Comparison of ENCODE assay signal across 13 mouse cellular contexts in the genomic region with DNA sequence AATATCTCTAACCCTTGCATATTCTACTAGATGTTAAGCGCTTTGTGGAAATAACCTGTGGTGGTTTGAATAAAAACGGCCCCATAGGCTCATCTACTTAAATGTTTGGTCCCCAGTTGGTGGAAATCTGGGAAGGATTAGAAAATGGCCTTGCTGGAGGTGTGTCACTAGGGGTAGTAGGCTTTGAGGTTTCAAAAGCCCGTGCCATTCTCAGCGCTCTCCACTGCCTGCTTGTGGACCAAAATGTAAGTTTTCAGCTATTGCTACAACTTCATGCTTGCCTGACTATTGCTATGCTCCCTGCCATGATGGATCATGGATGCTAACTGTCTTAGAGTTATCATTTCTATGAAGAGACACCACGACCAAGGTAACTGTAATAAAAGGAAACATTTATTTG. TPM values are rescaled to one million over a fixed set of nuclear protein-coding genes. Genes with fewer than 3 reads are reported as not detected.
A peak's percentile ranks its signal among the peaks of the same experiment; 100 is the strongest.
DNase-seq lines count a peak whose midpoint lies in the region; ATAC-seq and TF ChIP-seq lines count a peak whose summit lies in the region.
"Had no signal": no experiment of that assay in that cellular context is flagged by ENCODE, and none has a peak within 500 bp of the region (broad histone marks: within the 10 kb centered on the region; RNA-seq: fewer than 3 reads in every experiment).

No protein-coding gene starts in this region.

- no peak overlapping the region for H3K9ac ChIP-seq in heart, embryonic 11.5 days (ENCODE audit: low read depth, low read length)
- H3K9ac ChIP-seq in forebrain, embryonic 16.5 days (replicated peaks; ENCODE audit: low read depth, low read length): no peak overlapping the region
- no peak overlapping the region for H3K9ac ChIP-seq in liver, postnatal 0 days (replicated peaks)
- no peak overlapping the region for H3K9ac ChIP-seq in kidney, embryonic 14.5 days (ENCODE audit: low read depth, low read length)
- H3K9ac ChIP-seq: embryonic facial prominence, embryonic 15.5 days had no signal

- DNase-seq in heart, postnatal 14 days: no peak
- DNase-seq in liver, postnatal 0 days: no peak
- no peak for DNase-seq in adrenal gland, postnatal 10 days
- no peak for DNase-seq in testis, postnatal 14 days (ENCODE audit: low spot score)
- DNase-seq: cerebellum, adult 8-10 months; right cerebral cortex, postnatal 4 days; thymus, adult 18-20 months had no signal

- H3K4me3 ChIP-seq in heart, embryonic 11.5 days (ENCODE audit: low read depth, low read length): peak overlapping the region; percentile 70; the same call in 1 of the 2 replicates
- H3K4me3 ChIP-seq in E14TG2a.4 (replicated peaks; ENCODE audit: low read length): peak overlapping the region; percentile 95
- no peak overlapping the region for H3K4me3 ChIP-seq in forebrain, embryonic 16.5 days (replicated peaks; ENCODE audit: low read length)
- H3K4me3 ChIP-seq in liver, postnatal 0 days (ENCODE audit: low read depth, low read length): no peak overlapping the region
- no peak overlapping the region for H3K4me3 ChIP-seq in kidney, embryonic 14.5 days (ENCODE audit: low read length)

- no peaks in the 10 kb centered on the region for H3K27me3 ChIP-seq in heart, embryonic 11.5 days (ENCODE audit: control insufficient read depth, insufficient read depth, low read length)
- H3K27me3 ChIP-seq in E14TG2a.4 (ENCODE audit: insufficient read depth, low read length): no peaks in the 10 kb centered on the region; the same call in 1 of the 2 replicates
- H3K27me3 ChIP-seq in forebrain, embryonic 16.5 days (replicated peaks; ENCODE audit: control insufficient read depth, insufficient read depth, low read length): no peaks in the 10 kb centered on the region
- no peaks in the 10 kb centered on the region for H3K27me3 ChIP-seq in liver, postnatal 0 days (ENCODE audit: insufficient read depth, low read length)
- H3K27me3 ChIP-seq in kidney, embryonic 14.5 days (ENCODE audit: control insufficient read depth, insufficient read depth, low read length): no peaks in the 10 kb centered on the region
- H3K27me3 ChIP-seq: embryonic facial prominence, embryonic 15.5 days had no signal

- intact Hi-C loops in heart, postnatal 14 days (cut with DNase I): loop anchor here (5.0 kb wide), 2 partner anchors 34 to 46 kb away; no protein-coding TSS in a partner anchor

- no peak for TF ChIP-seq CTCF in E14TG2a.4 (conservative IDR thresholded peaks at IDR 0.05; ENCODE audit: low read length)
- 0 out of 2 replicates have a peak, but pooled peaks have one; percentile 19 for TF ChIP-seq CTCF in liver, postnatal 0 days (IDR thresholded peaks at IDR 0.05; ENCODE audit: low read depth)

- no peaks in the 10 kb centered on the region for H3K9me3 ChIP-seq in heart, embryonic 11.5 days (replicated peaks; ENCODE audit: control insufficient read depth, low read length)
- H3K9me3 ChIP-seq in E14TG2a.4 (ENCODE audit: low read length): no peaks in the 10 kb centered on the region
- H3K9me3 ChIP-seq in forebrain, embryonic 16.5 days (ENCODE audit: control insufficient read depth, low read length): no peaks in the 10 kb centered on the region
- H3K9me3 ChIP-seq in liver, postnatal 0 days (ENCODE audit: low read length): no peaks in the 10 kb centered on the region
- no peaks in the 10 kb centered on the region for H3K9me3 ChIP-seq in kidney, embryonic 14.5 days (ENCODE audit: control insufficient read depth, low read length)
- H3K9me3 ChIP-seq: embryonic facial prominence, embryonic 15.5 days had no signal

- peaks cover 7% of the 10 kb centered on the region for H3K4me1 ChIP-seq in heart, embryonic 11.5 days (ENCODE audit: control insufficient read depth, insufficient read depth, low read length)
- H3K4me1 ChIP-seq in E14TG2a.4 (replicated peaks; ENCODE audit: low read depth, low read length): peaks cover 69% of the 10 kb centered on the region
- H3K4me1 ChIP-seq in forebrain, embryonic 16.5 days (replicated peaks; ENCODE audit: control insufficient read depth, insufficient read depth, low read length): peaks cover 27% of the 10 kb centered on the region
- peaks cover 33% of the 10 kb centered on the region for H3K4me1 ChIP-seq in liver, postnatal 0 days (ENCODE audit: insufficient read depth)
- peaks cover 5% of the 10 kb centered on the region; the same call in 1 of the 2 replicates for H3K4me1 ChIP-seq in kidney, embryonic 14.5 days (ENCODE audit: control insufficient read depth, insufficient read depth, low read length)

- TF ChIP-seq EP300 in liver, postnatal 0 days (IDR thresholded peaks at IDR 0.05; ENCODE audit: low read depth): no peak

- H3K4me2 ChIP-seq in heart, embryonic 11.5 days: peak overlapping the region; percentile 94; the same call in 1 of the 2 replicates
- H3K4me2 ChIP-seq in forebrain, embryonic 16.5 days (ENCODE audit: low read length): peak overlapping the region; percentile 93; the same call in 1 of the 2 replicates
- H3K4me2 ChIP-seq in liver, postnatal 0 days (ENCODE audit: low read depth, low read length): peak overlapping the region; percentile 78; the same call in 1 of the 2 replicates
- H3K4me2 ChIP-seq in kidney, embryonic 14.5 days (replicated peaks; ENCODE audit: low read depth, low read length): no peak overlapping the region

- no peak for ATAC-seq in heart, embryonic 11.5 days (replicated peaks; ENCODE audit: insufficient number of reproducible peaks, low FRiP score, low TSS enrichment)
- no peak for ATAC-seq in forebrain, embryonic 16.5 days
- no peak for ATAC-seq in liver, postnatal 0 days
- no peak for ATAC-seq in kidney, embryonic 14.5 days (ENCODE audit: low FRiP score, low TSS enrichment)

- H3K27ac ChIP-seq in heart, embryonic 11.5 days (ENCODE audit: low read depth, low read length): no peak overlapping the region
- H3K27ac ChIP-seq in forebrain, embryonic 16.5 days (ENCODE audit: low read length): no peak overlapping the region
- H3K27ac ChIP-seq in liver, postnatal 0 days (ENCODE audit: low read depth): no peak overlapping the region
- no peak overlapping the region for H3K27ac ChIP-seq in kidney, embryonic 14.5 days (ENCODE audit: low read depth, low read length)
- H3K27ac ChIP-seq: embryonic facial prominence, embryonic 15.5 days; macrophage had no signal

- H3K36me3 ChIP-seq in heart, embryonic 11.5 days (ENCODE audit: control insufficient read depth, insufficient read depth, low read length): no peaks in the 10 kb centered on the region
- H3K36me3 ChIP-seq in E14TG2a.4 (ENCODE audit: insufficient read depth, low read length): peaks cover 42% of the 10 kb centered on the region
- no peaks in the 10 kb centered on the region for H3K36me3 ChIP-seq in forebrain, embryonic 16.5 days (ENCODE audit: control insufficient read depth, insufficient read depth)
- no peaks in the 10 kb centered on the region for H3K36me3 ChIP-seq in liver, postnatal 0 days (replicated peaks; ENCODE audit: insufficient read depth, low read length)
- H3K36me3 ChIP-seq in kidney, embryonic 14.5 days (ENCODE audit: control insufficient read depth, insufficient read depth, low read length): no peaks in the 10 kb centered on the region
- H3K36me3 ChIP-seq: embryonic facial prominence, embryonic 15.5 days had no signal

- 81% methylated on average over 5 of the region's 5 CpGs for WGBS in heart, embryonic 11.5 days (ENCODE audit: insufficient replicate concordance)
- WGBS in forebrain, embryonic 16.5 days: 89% methylated on average over 5 of the region's 5 CpGs
- 82% methylated on average over 5 of the region's 5 CpGs for WGBS in liver, postnatal 0 days (ENCODE audit: insufficient replicate concordance)
- 84% methylated on average over 5 of the region's 5 CpGs for WGBS in kidney, embryonic 14.5 days

RNA-seq across cellular contexts. Expression of a gene that starts 1.4 kb away (rescaled TPM):
- polyA plus RNA-seq in heart, embryonic 11.5 days (2014; fragmentation: Nextera tagmentation; extraction: Ambion mirVana): 12.7 and 13.3 TPM in 2 replicates
- total RNA-seq in heart, postnatal 14 days (2021): 1 to 10 TPM; 2.9 to 3.0 TPM
- polyA plus RNA-seq in forebrain, embryonic 16.5 days (2015; fragmentation: Nextera tagmentation; extraction: Ambion mirVana): 21.8 and 25.5 TPM in 2 replicates
- 6.9 and 7.6 TPM in 2 replicates for polyA plus RNA-seq in liver, postnatal 0 days (2015; fragmentation: Nextera tagmentation; extraction: Ambion mirVana)
- 1 to 10 TPM; 4.2 to 4.7 TPM for total RNA-seq in adrenal gland, postnatal 10 days (2021)
- polyA plus RNA-seq in kidney, embryonic 14.5 days (2014; fragmentation: Nextera tagmentation; extraction: Ambion mirVana): 12.6 and 18.5 TPM in 2 replicates

RNA-seq across cellular contexts. Expression of a gene that starts 2.5 kb away (rescaled TPM):
- polyA plus RNA-seq in heart, embryonic 11.5 days (2014; fragmentation: Nextera tagmentation; extraction: Ambion mirVana): 11.3 and 12.0 TPM in 2 replicates
- total RNA-seq in heart, postnatal 14 days (2021): 10 to 100 TPM; 56.2 to 61.5 TPM
- polyA plus RNA-seq in forebrain, embryonic 16.5 days (2015; fragmentation: Nextera tagmentation; extraction: Ambion mirVana): 36.4 and 40.1 TPM in 2 replicates
- 5.7 and 6.2 TPM in 2 replicates for polyA plus RNA-seq in liver, postnatal 0 days (2015; fragmentation: Nextera tagmentation; extraction: Ambion mirVana)
- total RNA-seq in adrenal gland, postnatal 10 days (2021): 10 to 100 TPM; 27.0 to 30.1 TPM
- polyA plus RNA-seq in kidney, embryonic 14.5 days (2014; fragmentation: Nextera tagmentation; extraction: Ambion mirVana): 14.3 and 17.9 TPM in 2 replicates

Comparison
In these comparisons a context has a peak if more than half of its experiments do, and no peak if none do; other contexts are left out.
1. H3K4me3 ChIP-seq: peak in heart, embryonic 11.5 days (single experiment) and E14TG2a.4 (single experiment); none in forebrain, embryonic 16.5 days (single experiment), liver, postnatal 0 days (single experiment) and kidney, embryonic 14.5 days (single experiment).